Mouse (Mus musculus): ENCODE measurements around the gene Fcna. TPM values are rescaled to one million over a fixed set of nuclear protein-coding genes. Genes with fewer than 3 reads are reported as not detected.

The Fcna gene
- total RNA-seq, 2 experiments from 2014 or later, result 5.3 to 12.3 TPM

GRCm38 (mm10) chr2:25578796-25579736 lies 48.8 kb downstream of the Fcna start:
- DNase-seq (ENCODE audit: low spot score in 2 of 2), result peak in 1 of 2 experiments; percentile 30

- peak in 1 of 2 experiments; percentile 31 for DNase-seq (ENCODE audit: low spot score in 2 of 2)
Observed at GRCm38 (mm10) chr2:25577951-25578795, 49.7 kb downstream of the Fcna start.

- DNase-seq (ENCODE audit: low spot score in 2 of 2), result no peak
Observed at GRCm38 (mm10) chr2:25576965-25577891, 50.6 kb downstream of the Fcna start.

- no peak for DNase-seq (ENCODE audit: low spot score in 2 of 2)
Observed at GRCm38 (mm10) chr2:25576028-25576850, 51.6 kb downstream of the Fcna start.

GRCm38 (mm10) chr2:25575432-25576027 lies 52.3 kb downstream of the Fcna start:
- DNase-seq (ENCODE audit: low spot score in 2 of 2), result peak in 1 of 2 experiments; percentile 47

Other genes with a start within 250 kb of the Fcna start
- gene Entpd2, start 232.2 kb downstream of the Fcna start, total RNA-seq (2021), result 1 to 10 TPM; 3.2 to 8.3 TPM
- gene Npdc1, start 228.7 kb downstream of the Fcna start, total RNA-seq (2021), result 100 to 1,000 TPM; 125 to 161 TPM
- gene Fut7, start 204.8 kb downstream of the Fcna start, total RNA-seq (2021), result under 1 TPM; 0.13 to 0.35 TPM
- 10 to 100 TPM; 36.9 to 48.5 TPM for gene Abca2, start 199.3 kb downstream of the Fcna start, total RNA-seq (2021)
- 1 to 10 TPM in 1 of 2 experiments, under 1 TPM in 1; 0.53 to 1.1 TPM for gene Clic3, start 171.2 kb downstream of the Fcna start, total RNA-seq (2021)
- 10 to 100 TPM; 38.6 to 54.5 TPM for gene Paxx, start 166.9 kb downstream of the Fcna start, total RNA-seq (2021)
- gene Ptgds, start 158.0 kb downstream of the Fcna start, total RNA-seq (2021), result 1 to 10 TPM; 1.1 to 3.1 TPM
- gene Lcn12, start 134.1 kb downstream of the Fcna start, total RNA-seq (2021), result not detected
- 10 to 100 TPM; 92.1 to 94.5 TPM for gene Fbxw5, start 127.3 kb downstream of the Fcna start, total RNA-seq (2021)
- 1 to 10 TPM; 2.2 to 3.5 TPM for gene C8g, start 126.3 kb downstream of the Fcna start, total RNA-seq (2021)
- gene Traf2, start 81.1 kb downstream of the Fcna start, total RNA-seq (2021), result 10 to 100 TPM; 32.5 to 32.6 TPM
- gene Edf1, start 70.2 kb downstream of the Fcna start, total RNA-seq (2021), result 100 to 1,000 TPM; 302 to 308 TPM
- 1 to 10 TPM; 3.4 to 4.4 TPM for gene Mamdc4, start 53.2 kb downstream of the Fcna start, total RNA-seq (2021)
- 10 to 100 TPM; 49.4 to 69.5 TPM for gene Phpt1, start 52.8 kb downstream of the Fcna start, total RNA-seq (2021)
- gene Ajm1, start 46.3 kb downstream of the Fcna start, total RNA-seq (2021), result 1 to 10 TPM; 1.5 to 1.7 TPM
- 10 to 100 TPM; 82.3 to 97.5 TPM for gene Rabl6, start 19.5 kb downstream of the Fcna start, total RNA-seq (2021)
- not detected for gene Ccdc183, start 10.4 kb downstream of the Fcna start, total RNA-seq (2021)
- gene Tmem141, start 6.0 kb downstream of the Fcna start, total RNA-seq (2021), result 10 to 100 TPM; 14.6 to 38.7 TPM
- gene Lcn8, start 25.1 kb upstream of the Fcna start, total RNA-seq (2021), result not detected
- not detected for gene Lcn5, start 29.9 kb upstream of the Fcna start, total RNA-seq (2021)
- gene Lcn6, start 48.8 kb upstream of the Fcna start, total RNA-seq (2021), result not detected
- not detected for gene Lcn10, start 54.7 kb upstream of the Fcna start, total RNA-seq (2021)
- gene Obp2a, start 72.0 kb upstream of the Fcna start, total RNA-seq (2021), result 10 to 100 TPM in 1 of 2 experiments, not detected in 1; 67.0 TPM
- gene Bmyc, start 78.7 kb upstream of the Fcna start, total RNA-seq (2021), result 10 to 100 TPM; 36.0 to 42.9 TPM
- not detected for gene Obp2b, start 109.0 kb upstream of the Fcna start, total RNA-seq (2021)
- not detected for gene Lcn3, start 137.5 kb upstream of the Fcna start, total RNA-seq (2021)
- gene Lcn11, start 149.0 kb upstream of the Fcna start, total RNA-seq (2021), result not detected
- not detected for gene Gm13539, start 154.2 kb upstream of the Fcna start, total RNA-seq (2021)
- not detected for gene Glt6d1, start 187.8 kb upstream of the Fcna start, total RNA-seq (2021)
- not detected for gene Lcn9, start 195.1 kb upstream of the Fcna start, total RNA-seq (2021)
- not detected for gene Sohlh1, start 219.2 kb upstream of the Fcna start, total RNA-seq (2021)
- 1 to 10 TPM; 3.7 to 3.8 TPM for gene Kcnt1, start 235.7 kb upstream of the Fcna start, total RNA-seq (2021)

Data from adrenal gland, adult 18-20 months (tissue).